Mouse (Mus musculus): ENCODE results near the gene Rfesd.
A peak's percentile ranks its signal among the peaks of the same experiment; 100 is the strongest.

Gene Rfesd

GRCm38 (mm10) chr13:75981901-75982300 is 36.6 kb downstream of the Rfesd start:
- DNase-seq (ENCODE audit: low read depth, low spot score) = peak; percentile 18

DNA sequence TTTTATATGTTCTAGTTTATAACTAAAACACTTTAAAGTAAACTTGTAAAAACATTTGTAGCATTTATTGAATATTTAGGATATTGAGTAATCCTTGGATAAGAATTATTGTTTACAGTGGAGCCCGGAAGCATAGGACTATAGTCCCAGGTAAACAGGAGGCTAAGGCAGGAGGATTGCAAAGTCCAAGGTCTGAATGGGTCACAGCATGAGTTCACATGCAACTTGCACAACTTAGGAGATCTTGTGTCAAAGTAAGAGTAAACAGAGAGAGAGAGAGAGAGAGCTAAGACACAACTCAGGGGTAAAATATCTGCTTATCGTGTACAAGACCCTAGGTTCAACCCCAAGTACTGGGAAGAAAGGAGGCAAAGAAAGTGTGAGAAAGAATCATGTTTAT is 41.9 kb downstream of the Rfesd start:
- no peak for DNase-seq (ENCODE audit: low read depth, low spot score)

GRCm38 (mm10) chr13:75976218-75976617 is 42.3 kb downstream of the Rfesd start:
- no peak for DNase-seq (ENCODE audit: low read depth, low spot score)

DNA sequence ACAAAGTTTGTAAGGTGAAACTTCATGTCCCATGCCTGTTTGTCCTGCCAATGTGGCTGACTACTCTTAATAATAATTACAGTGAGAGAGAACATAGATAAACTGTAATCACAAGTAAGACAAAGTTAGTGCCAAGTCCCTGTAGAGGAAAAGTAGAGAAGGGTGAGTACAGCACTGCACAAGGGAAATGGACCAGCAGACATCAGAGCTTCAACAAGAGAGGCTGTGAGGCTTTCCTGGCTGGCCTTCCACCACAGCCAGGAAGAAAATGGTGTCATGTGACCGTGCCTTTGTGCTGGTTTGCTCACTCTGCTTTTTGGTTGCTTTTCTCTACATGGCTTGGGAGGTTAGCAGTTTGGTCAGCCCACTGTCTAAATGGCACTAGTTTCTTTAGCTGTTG is 42.9 kb downstream of the Rfesd start:
- DNase-seq (ENCODE audit: low read depth, low spot score) = no peak

DNA sequence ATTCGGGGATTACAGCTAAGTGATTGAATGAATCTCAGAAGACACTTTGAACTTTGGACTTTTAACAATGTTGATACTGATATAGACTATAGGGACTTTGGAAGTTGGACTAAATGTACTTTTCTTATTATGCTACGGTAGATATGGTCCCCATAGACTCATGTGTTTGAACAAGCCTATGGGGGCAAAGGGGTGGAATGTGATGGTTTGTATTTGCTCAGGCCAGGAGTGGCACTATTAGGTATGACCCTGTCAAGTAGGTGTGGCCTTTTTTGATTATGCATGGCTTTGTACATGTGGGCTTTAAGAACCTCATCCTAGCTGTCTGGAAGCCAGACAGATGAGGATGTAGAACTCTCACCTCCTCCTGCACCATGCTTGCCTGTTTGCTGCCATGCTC is 44.0 kb downstream of the Rfesd start:
- no peak for DNase-seq (ENCODE audit: low read depth, low spot score)

DNA sequence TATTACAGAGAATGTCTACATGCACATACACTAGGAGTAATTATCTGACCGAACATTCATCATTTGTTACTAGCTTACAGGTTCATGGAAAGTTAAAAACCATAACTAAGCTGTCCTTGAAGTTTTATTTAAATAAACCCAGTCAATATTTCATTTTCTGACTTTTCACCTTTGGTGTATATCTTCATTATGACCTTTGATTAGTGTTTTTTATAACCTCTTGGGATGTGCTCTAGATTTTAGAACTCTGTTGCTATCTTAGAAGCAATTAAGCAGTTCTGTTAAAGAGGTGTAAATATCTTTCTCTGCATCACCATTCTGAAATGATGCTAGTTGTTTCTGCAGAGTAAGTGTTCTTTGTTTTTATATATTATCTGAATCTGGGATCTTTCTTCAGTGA is 51.7 kb downstream of the Rfesd start, which contains the start of gene Spata9:
TSS of gene Spata9 (plus strand) at position 301 of the 400 bp plus-strand sequence.
- DNase-seq (ENCODE audit: low read depth, low spot score) = no peak

- no peak for DNase-seq (ENCODE audit: low read depth, low spot score)
These were observed 63.0 kb downstream of the Rfesd start for GRCm38 (mm10) chr13:75955357-75955992.

Measured in ES-CJ7 (cell line).